Mouse (Mus musculus): ENCODE data around the gene Ddi2.

Ddi2 gene

DNA sequence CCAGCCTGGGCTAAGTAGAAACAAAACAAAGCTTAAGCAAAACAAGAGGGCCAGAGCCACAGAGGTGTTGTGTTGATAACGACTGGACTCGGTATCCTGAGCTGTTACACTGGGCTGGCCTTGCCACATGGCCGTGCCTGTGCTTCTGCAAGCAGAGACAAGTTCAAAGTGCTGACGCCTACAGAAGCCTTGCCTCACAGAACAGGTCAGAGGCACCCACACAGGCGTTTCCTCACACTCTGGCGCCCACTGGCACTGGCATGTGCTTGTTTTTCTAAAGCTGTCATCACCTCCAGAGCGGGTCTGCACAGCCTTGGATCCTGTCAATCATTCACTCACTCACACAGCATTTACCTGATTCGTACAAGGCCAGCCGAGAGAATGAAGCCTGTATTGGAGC lies 18.6 kb upstream of the Ddi2 start:
- DNase-seq (ENCODE audit: low spot score in 2 of 2): no peak

DNA sequence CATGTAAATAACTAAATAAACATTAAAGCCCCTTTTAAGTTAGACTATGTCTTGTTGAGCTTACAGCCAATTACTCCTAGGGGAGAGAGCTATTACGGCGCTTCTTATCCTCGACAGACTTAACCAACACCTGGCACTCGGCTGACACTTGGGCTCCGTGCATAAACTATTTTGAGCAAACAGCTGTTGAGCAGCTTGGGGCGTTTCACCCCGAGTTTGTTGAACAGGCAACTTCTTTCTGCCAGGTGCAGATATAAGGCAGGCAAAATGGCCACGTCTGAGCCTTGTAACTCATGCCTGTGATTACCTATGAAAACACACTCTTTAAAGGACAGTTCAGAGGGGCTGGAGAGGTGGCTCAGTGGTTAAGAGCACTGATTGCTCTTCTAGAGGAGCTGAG lies 14.8 kb upstream of the Ddi2 start:
- DNase-seq (ENCODE audit: low spot score in 2 of 2): peak in 1 of 2 experiments; percentile 8

DNA sequence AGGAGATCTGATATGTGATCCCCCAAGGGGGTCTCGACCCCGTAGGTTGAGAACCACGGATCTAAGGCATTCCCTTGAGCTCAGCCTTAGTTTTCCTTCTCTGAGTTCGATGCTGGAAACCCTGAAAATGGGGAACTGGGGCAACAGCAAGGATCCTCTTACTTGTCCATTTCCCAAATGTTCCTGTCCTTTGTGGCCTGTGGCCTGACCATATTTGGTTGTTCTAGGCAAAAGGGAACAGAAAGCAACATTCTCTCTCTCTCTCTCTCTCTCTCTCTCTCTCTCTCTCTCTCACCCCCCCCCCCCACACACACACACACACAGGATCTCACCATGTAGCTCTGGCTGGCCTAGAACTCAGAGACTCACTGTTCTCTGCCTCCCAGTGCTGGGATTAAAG lies 13.6 kb upstream of the Ddi2 start:
- no peak for DNase-seq (ENCODE audit: low spot score in 2 of 2)

DNA sequence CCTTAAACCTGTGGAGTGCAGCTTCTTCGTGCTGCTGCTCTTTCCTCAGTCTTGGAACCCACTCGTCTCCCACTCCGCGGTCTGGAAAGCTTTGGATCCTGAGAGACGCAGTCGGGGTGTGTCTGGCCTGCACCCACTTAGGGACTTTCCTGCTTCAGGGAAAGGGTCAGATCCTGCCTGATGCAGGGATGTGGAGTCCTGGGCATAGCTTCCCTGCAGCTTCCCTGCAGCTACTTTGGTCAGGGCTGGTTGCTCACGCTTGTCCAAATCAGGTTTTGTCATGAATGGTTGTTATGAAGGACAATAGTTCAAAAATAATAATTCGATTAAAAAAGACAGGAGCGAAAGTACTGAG lies 12.0 kb upstream of the Ddi2 start:
- no peak for DNase-seq (ENCODE audit: low spot score in 2 of 2)

DNA sequence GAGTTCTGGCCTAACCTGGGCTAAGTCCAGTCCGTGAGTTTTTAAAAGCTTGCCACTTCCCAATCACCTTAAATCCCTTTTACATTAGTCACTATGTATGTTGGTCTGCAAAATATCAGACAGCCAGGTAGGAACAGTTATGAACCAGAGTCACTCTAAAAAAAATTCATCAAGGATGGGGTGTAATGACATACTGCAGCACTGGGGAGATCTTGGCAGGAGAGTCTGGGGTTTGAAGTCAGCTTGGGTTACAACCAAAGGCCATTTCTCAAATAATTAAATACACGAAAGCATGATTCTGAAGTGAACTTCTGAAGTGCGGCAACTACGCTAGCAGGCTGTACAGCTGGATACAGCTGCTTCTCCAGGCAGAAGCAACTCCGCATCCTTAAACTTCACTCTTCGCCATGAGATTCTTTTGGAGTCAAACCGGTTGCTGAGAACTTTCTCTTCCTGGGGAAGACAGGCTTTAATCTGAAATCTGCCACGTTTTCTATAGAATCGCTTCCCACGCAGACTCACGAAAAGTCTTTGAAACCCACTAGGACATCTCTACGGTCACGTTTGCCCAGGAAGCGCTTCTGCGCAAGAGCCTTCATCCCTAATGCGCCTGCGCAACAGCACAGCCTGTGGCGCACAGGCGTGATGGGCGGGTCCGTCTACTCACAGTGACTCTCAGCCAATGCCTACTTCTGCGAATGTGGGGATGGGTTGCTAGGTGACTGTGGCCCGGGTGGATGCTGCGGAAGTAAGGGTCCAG lies 11.4 kb upstream of the Ddi2 start:
- DNase-seq (ENCODE audit: low spot score in 2 of 2): peak; percentile 87 to 89

DNA sequence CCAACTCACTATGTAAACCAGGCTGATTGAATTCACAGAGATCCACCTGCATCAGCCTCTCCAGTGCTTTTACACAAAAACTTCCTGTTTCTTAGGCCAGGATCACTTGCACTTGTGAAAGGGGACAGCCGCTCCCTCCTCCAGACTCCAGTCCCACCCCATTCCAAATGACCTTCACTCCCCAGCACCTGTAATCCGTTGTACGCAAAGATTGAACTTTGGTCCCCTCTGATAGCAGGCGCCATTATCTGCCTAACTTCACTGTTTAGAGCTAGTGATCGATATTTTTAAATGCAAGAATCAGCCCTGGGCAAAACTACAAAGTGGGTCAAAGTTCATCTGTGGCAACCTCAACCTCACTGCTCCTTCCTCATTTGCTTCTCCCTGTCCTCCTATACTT lies 8.5 kb upstream of the Ddi2 start:
- DNase-seq (ENCODE audit: low spot score in 2 of 2): no peak

DNA sequence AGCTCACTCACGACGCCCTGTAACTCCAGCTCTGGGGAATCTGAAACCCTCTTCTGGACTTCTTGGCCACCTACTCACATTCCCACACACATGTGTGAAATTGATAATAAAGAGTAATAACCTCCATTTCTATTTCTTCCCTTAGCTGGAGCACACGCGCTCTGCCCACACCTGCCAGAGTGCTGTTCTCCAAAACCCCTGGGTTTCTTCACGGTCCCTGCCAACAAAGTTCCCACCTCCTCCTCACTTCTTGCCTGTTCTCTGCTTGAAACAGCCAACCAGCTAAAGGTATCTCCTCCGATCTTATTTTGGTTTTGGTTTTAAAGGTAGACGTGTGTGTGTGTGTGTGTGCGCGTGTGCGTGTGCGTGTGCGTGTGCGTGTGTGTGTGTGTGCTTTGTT lies 7.2 kb upstream of the Ddi2 start:
- DNase-seq (ENCODE audit: low spot score in 2 of 2): no peak

DNA sequence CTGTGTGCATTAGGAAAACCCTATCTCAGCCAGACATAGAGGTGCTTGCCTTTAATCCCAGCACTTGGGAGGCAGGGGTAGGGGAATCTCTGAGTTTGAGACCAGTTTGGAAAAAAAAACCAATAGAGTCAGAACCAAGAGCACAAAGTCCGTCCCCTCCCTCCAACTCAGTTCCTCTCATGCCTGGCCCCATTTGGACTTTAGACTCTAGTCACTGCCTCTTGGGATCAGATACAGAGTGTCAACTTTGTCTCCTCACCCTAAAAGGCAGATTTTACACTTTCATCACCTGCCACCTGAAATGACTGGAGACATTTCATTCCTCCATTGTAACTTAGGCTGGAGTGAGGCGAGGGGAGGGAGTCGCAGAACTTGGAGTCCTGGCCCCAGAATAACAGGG lies 6.0 kb upstream of the Ddi2 start:
- DNase-seq (ENCODE audit: low spot score in 2 of 2): no peak

DNA sequence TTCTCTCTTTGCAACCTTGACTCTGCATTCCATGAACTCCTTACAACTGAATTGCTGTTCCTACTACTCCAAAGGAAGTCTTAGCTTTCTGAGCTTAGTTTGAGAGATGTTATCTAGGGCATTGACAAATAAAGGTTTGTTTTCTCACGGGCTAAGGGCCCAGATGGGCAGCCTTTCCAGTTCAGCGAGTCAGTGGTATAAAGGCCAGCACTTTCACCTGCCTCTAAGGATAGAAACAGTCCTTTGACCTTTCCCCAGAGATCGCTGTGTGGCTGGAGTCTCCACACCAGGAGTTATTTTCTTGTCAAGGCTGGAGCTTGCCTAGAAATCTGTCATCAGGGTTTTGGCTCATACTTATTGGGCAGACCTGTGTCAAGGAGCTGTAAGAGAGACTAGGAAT lies 2.5 kb upstream of the Ddi2 start:
- DNase-seq (ENCODE audit: low spot score in 2 of 2): no peak

DNA sequence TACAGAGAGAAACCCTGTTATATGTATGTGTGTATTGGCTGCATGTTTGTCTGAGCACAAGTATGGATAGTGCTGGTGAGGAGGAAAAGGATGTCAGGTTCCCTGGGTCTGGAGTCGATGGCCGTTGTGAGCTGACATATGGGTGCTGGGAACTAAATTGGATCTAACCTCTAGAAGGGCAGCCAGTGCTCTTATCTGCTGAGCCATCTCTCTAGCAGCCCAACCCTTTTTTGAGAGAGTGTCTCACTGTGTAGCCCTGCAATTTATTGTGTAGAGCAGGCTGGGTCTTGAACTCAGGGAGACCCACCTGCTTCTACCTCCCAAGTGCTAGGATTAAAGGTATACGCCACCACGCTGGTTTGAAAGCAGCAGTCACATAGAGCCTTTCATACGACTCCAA lies 2.1 kb upstream of the Ddi2 start:
- no peak for DNase-seq (ENCODE audit: low spot score in 2 of 2)

DNA sequence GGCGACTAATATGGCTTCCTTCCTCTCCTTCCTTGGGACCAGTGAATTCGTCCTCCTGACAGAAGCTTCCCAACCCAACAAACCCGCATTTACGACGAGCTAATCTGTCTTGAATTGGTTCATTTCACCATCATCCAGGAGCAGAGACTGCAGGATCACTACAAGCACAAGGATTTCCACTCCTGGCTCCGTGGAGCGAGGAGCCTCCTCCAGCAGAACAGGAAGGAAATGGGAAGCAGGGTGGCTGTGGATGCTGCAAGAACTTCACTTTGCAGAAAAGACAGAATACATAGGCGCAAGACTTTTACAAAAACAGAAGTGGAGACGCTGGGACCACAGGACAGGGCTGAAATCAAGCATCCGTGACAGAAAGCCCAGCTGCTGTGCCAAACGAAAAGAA lies 1.4 kb upstream of the Ddi2 start:
- no peak for DNase-seq (ENCODE audit: low spot score in 2 of 2)

DNA sequence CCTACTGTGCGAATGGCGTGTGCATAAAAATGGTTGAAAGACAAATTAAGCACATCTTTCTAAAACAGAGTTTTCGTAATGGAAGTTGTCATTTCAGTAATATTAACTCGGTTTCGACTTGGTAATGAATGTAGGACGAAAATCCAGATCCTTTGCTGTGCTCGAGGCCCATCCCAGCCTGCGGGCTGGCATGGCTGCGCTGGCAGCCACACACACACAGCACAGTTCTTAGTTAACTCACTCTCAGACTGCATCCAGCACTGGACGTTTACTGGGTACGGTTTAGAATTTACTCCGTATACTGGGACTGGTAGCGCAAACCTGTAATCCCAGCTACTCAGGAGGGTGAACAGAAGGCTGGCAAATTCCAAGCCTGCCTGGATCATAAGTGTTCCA lies 452 bp upstream of the Ddi2 start:
- DNase-seq (ENCODE audit: low spot score in 2 of 2): no peak

DNA sequence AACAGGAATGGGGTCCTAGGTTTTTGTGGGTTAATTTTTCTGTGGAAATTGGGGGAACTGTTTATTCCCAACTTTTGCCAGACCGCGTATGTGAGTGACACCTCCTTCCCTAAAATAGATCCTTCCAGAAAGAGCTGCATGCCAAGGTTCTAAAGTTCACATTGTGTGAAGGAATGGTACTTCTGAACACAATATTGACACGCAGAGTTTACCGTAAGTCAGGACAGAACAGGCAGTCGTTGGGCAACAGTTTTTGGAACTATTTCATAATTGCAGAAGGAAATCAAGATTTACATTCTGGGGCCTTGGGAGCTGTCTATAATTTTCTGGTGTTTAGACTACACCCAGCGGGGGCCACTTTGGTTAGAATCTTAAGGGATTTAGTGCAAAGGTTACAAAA lies 1.3 kb downstream of the Ddi2 start:
- DNase-seq (ENCODE audit: low spot score in 2 of 2): no peak

DNA sequence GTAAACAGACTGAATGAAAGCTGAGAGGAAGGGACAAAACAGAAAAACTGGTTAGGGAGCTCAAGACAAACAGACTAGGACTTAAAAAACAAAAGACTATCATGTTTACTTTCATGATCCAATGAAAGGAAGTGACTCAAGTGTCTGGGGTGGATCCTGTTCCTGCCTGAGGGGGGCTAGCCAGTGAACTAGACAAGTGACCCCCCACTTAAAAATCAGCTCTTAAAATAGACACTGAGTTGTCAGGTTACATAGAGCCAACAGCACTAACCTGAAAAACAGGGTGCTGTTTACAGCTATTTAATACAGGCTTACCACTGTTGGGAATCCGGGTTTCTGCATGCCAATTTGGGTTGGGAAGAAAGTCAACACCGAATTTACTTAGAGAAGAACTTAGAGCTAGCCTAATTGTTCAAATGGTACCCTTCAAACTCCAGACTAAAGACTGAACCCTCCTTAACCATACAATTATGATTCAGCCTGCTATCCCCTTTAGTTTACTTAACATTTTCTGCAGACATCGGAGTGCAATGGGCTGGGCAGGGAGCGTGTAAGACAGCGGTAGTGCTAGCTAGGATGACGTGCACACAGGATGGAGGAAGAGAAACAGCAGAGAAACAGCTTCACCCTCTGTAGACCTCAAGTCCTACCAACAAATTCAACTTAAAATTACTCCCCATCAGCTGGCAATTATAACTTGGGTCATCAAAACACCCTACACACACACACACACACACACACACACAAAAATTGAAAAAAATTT lies 2.3 kb downstream of the Ddi2 start:
- no peak for DNase-seq (ENCODE audit: low spot score in 2 of 2)

DNA sequence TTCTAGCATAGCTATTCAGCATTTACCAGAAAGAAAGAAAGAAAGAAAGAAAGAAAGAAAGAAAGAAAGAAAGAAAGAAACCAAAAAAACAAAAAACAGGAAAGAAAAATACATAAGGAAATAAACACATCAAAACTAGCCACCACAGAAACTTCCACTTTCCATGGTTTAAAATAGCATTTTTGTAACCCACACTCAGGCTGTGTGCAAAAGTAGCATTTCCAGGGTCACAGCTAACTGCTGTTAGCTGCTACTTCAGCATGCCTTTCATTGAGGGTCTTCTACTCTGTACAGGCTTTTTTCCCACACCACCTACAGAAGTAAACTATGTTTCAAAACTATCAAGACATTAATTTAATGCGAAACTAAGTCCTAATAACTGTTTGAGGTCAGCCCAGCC lies 3.9 kb downstream of the Ddi2 start:
- DNase-seq (ENCODE audit: low spot score in 2 of 2): no peak

DNA sequence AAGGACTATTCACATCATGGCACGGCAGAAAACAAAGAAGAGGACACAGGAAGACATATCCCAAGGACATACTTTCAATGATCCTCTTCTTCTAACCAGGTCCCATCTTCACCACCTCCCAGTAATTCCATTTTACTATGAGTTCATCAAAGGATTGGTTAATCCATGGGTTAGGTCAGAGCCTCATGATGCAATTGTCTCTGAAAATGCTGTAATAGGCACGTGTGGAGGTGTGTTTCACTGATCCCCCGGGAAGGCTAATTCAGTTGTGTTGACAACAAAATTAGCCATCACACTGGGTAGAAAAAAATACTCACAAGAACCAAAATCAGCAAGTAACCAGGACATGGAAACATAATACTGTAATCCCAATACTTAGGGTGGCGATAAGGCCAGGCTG lies 5.6 kb downstream of the Ddi2 start:
- no peak for DNase-seq (ENCODE audit: low spot score in 2 of 2)

DNA sequence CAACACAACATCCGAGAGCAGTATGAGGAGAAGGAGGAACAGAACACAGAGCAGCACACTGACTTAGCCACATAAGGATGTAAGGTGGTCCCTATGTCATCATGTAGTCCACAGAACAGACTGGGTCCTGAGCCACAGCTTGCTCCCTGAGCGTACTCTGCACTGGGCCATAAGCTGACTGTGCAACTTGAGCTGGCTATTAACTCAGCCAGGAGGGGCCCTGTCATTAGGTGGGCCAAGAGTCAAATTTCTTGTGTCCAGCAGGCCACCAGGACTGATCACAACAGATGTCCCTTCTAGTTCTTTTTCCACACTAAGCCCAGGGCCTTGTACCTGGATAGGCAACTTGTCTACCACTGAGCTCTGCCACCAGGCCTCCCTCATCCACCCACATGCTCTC lies 8.2 kb downstream of the Ddi2 start:
- DNase-seq (ENCODE audit: low spot score in 2 of 2): no peak

DNA sequence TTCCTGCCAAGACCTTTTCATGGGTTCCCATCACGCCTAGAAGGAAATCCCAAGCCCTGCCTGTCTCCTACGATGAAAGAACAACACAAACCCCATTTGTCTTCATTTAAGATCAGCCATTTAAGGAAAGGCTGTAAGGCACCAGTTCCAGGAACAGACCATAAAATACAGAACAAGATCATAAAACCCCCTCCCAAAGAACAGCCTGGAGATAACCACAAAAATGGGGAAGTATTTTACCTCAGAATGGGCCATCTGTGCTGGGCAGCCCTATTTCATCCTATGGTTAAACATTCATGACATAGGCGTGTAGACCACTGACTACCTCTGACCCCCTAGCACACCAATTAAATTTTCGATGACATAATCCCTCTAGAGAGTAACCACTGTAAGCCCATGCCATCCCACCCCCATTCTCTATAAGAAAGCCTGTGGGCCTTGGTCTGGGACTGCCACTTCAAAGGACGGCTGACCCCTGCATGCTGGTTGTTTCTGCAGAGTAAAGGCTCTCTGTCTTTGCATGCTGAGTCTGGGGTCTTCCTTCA lies 9.5 kb downstream of the Ddi2 start:
- no peak for DNase-seq (ENCODE audit: low spot score in 2 of 2)

DNA sequence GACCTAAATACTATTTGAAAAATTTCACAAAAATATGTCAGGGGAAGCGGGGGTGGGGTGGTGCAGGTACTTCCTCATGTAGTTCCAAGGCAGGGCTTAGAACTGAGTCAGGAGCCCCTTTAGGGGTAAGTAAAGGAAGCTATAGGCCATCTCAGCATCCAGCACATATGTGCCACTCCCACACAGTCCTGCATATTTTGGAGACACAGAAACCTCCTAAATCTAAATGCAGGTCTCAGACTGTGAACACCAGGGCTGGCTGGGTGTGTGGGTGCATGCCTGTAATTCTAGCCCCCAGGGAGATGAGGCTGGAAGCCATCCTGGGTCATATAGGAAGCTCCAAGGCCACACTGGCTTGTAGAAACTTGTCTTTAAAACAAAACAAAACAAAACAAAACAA lies 12.0 kb downstream of the Ddi2 start:
- no peak for DNase-seq (ENCODE audit: low spot score in 2 of 2)

DNA sequence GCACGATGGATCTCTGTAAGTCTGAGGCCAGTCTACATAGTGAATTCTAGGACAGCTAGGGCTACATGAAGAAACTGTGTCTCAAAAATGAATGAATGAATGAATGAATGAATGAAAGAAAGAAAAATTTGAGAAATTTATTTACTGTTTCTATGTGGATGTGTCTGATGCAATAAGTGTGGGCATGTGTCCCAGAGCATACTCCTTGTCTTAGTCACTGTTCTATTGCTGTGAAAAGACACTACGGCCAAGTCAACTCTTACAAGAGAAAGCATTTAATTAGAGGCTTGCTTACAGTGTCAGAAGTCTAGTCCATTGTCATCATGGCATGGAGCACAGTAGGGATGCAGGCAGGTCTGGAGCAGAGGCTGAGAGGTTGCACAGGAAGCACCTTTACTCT lies 14.2 kb downstream of the Ddi2 start:
- DNase-seq (ENCODE audit: low spot score in 2 of 2): no peak

DNA sequence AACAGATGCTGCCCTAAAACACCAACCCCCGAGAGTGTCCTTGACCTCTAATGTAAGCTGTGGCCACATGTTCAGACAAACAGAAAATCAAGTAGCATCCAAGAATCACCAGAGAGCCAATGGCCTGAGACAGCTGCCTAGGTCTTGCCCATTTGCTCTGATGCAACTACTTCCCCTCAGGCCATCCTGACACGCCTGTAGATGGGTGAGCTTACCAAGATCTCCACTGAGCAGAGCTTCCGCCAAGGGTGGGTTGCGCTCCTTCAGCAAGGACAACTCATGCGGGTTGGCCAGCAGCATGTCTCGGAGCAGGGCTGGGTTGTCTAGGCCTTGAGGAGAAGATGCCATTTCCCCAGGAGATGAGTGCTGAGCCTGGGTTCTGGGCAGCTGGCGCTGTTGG lies 15.2 kb downstream of the Ddi2 start:
- DNase-seq (ENCODE audit: low spot score in 2 of 2): no peak

DNA sequence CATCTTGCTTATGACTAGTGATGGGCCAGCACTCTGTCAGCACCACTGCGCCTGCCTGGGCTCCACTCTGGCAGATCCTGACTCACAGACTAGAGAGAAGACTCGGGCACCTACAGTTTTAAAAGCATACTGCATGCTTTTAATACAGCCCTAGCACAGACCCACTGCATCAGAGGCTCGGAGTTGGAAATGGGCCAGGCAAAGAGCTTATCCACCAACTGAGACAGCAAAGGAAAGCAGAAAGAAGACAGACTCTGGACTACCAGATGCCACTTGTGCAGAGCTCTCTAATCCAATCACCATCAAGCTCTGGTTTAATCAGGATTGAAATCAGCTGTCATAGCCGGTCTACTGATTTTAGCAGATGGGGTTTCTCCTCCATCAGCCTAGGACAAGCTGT lies 17.9 kb downstream of the Ddi2 start:
- DNase-seq (ENCODE audit: low spot score in 2 of 2): no peak

DNA sequence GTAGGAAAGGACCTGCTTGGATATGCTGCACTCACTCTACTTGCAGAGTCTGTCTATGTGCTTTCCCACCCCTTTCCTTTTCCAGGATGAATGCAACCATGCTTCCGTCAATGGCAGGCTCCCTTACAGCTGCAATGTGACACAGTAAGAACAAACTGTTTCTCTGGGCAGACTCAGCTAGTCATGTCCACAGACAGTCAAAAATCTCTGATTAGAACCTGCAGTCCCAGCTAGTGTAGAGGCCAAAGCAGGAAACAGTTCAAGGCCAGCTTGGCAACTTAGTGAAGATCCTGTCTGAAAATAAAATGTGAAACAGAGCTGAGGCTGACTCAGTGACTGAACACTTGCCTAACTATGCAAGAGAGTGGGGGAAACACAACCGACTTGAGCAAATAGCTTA lies 18.6 kb downstream of the Ddi2 start:
- DNase-seq (ENCODE audit: low spot score in 2 of 2): no peak

DNA sequence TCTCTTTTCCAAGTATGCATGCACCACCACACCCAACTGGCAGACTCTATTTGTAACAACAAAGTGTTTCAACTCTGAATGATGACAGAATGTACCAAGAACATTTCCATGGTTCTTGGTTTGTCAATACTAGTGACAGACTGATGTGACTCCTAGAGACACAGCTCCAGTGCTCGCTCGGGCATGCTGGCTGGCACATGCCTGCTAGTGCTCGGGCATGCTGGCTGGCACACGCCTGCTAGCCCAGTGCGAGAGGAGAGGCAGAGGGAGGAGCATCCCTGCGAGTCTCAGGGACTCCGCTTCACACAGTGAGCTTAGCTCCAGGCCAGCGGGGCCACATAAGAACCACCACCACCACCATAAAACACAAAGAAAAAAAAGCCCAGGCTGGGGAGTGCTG lies 28.5 kb downstream of the Ddi2 start:
- no peak for DNase-seq (ENCODE audit: low spot score in 2 of 2)

Measured in thymus, postnatal 10 days (tissue).